In genomic region chr13:49257819-49258313, GRCm38 (mm10) we compare ENCODE assay signal across 26 mouse cellular contexts. TPM values are rescaled to one million over a fixed set of nuclear protein-coding genes. Genes with fewer than 3 reads are reported as not detected.
DNase-seq lines count a peak whose midpoint lies in the region; ATAC-seq and TF ChIP-seq lines count a peak whose summit lies in the region.
"Had no signal": no experiment of that assay in that cellular context is flagged by ENCODE, and none has a peak within 500 bp of the region (broad histone marks: within the 10 kb centered on the region; RNA-seq: fewer than 3 reads in every experiment).

No protein-coding gene starts in this region.

- no peak for DNase-seq in lung, postnatal 4 days
- no peak for DNase-seq in embryonic facial prominence, embryonic 14.5 days (ENCODE audit: low spot score)
- no peak for DNase-seq in midbrain, embryonic 11.5 days (ENCODE audit: low spot score, missing footprints)
- DNase-seq: adrenal gland, postnatal 10 days; adrenal gland, postnatal 36 days; cerebellum, adult 11 months; cerebellum, adult 2 months; cerebellum, adult 9-11 months; cerebellum, postnatal 25 days; forebrain, postnatal 0 days; gastrocnemius, adult 2 months; gastrocnemius, postnatal 14 days; heart, adult 11 months; heart, postnatal 14 days; heart, postnatal 4 days; kidney, adult 11 months had no signal

- no peak overlapping the region for H3K4me3 ChIP-seq in lung, embryonic 16.5 days (ENCODE audit: low read length)
- no peak overlapping the region for H3K4me3 ChIP-seq in embryonic facial prominence, embryonic 14.5 days (ENCODE audit: low read depth, low read length)
- H3K4me3 ChIP-seq in myocyte: no peak overlapping the region
- no peak overlapping the region for H3K4me3 ChIP-seq in midbrain, embryonic 11.5 days (ENCODE audit: low read depth, low read length)
- H3K4me3 ChIP-seq: embryonic facial prominence, embryonic 13.5 days; gastrocnemius, adult 2 months; heart, embryonic 13.5 days; intestine, embryonic 15.5 days had no signal

- ATAC-seq in lung, embryonic 16.5 days (ENCODE audit: low read depth): no peak
- ATAC-seq in embryonic facial prominence, embryonic 14.5 days (ENCODE audit: low read depth): no peak
- ATAC-seq in midbrain, embryonic 11.5 days (ENCODE audit: low FRiP score): no peak
- no peak for ATAC-seq in cerebellum, adult (ENCODE audit: insufficient number of reproducible peaks, low FRiP score, low TSS enrichment)
- ATAC-seq: forebrain, embryonic 14.5 days; forebrain, postnatal 0 days; hindbrain, postnatal 0 days; Patski had no signal

- no peaks in the 10 kb centered on the region for H3K4me1 ChIP-seq in lung, embryonic 16.5 days (replicated peaks; ENCODE audit: control insufficient read depth, insufficient read depth, low read length)
- H3K4me1 ChIP-seq in embryonic facial prominence, embryonic 14.5 days (ENCODE audit: control insufficient read depth, insufficient read depth, low read length): no peaks in the 10 kb centered on the region
- no peaks in the 10 kb centered on the region for H3K4me1 ChIP-seq in midbrain, embryonic 11.5 days (ENCODE audit: control insufficient read depth, insufficient read depth, low read length)
- H3K4me1 ChIP-seq: heart, embryonic 13.5 days; intestine, embryonic 15.5 days had no signal

- no peak overlapping the region for H3K27ac ChIP-seq in lung, embryonic 16.5 days (ENCODE audit: low read length)
- 0 out of 2 replicates have a peak overlapping the region, but pooled peaks have one; percentile 8 for H3K27ac ChIP-seq in embryonic facial prominence, embryonic 14.5 days (replicated peaks; ENCODE audit: low read depth, low read length)
- H3K27ac ChIP-seq in midbrain, embryonic 11.5 days (ENCODE audit: low read depth, low read length): no peak overlapping the region
- H3K27ac ChIP-seq: embryonic facial prominence, embryonic 13.5 days; gastrocnemius, adult 2 months; heart, embryonic 13.5 days; hindbrain, embryonic 14.5 days; hindbrain, postnatal 0 days; intestine, embryonic 15.5 days had no signal

- H3K9me3 ChIP-seq in lung, embryonic 16.5 days (ENCODE audit: control insufficient read depth, low read length): no peaks in the 10 kb centered on the region
- no peaks in the 10 kb centered on the region for H3K9me3 ChIP-seq in embryonic facial prominence, embryonic 14.5 days (ENCODE audit: control insufficient read depth, low read length)
- no peaks in the 10 kb centered on the region for H3K9me3 ChIP-seq in midbrain, embryonic 11.5 days (ENCODE audit: control insufficient read depth, low read length)
- H3K9me3 ChIP-seq: embryonic facial prominence, embryonic 13.5 days; heart, embryonic 13.5 days; intestine, embryonic 15.5 days had no signal

- H3K27me3 ChIP-seq in lung, embryonic 16.5 days (ENCODE audit: control insufficient read depth, insufficient read depth, low read depth, low read length): no peaks in the 10 kb centered on the region
- H3K27me3 ChIP-seq in embryonic facial prominence, embryonic 14.5 days (replicated peaks; ENCODE audit: control insufficient read depth, insufficient read depth, low read length): no peaks in the 10 kb centered on the region
- no peaks in the 10 kb centered on the region for H3K27me3 ChIP-seq in myocyte (ENCODE audit: control insufficient read depth, insufficient read depth, insufficient read length)
- no peaks in the 10 kb centered on the region for H3K27me3 ChIP-seq in midbrain, embryonic 11.5 days (ENCODE audit: control insufficient read depth, insufficient read depth, low read length)
- H3K27me3 ChIP-seq: embryonic facial prominence, embryonic 13.5 days; intestine, embryonic 15.5 days; Patski had no signal

- H3K36me3 ChIP-seq in lung, embryonic 16.5 days (ENCODE audit: control insufficient read depth, insufficient read depth, low read length): no peaks in the 10 kb centered on the region
- H3K36me3 ChIP-seq in embryonic facial prominence, embryonic 14.5 days (ENCODE audit: control insufficient read depth, insufficient read depth, low read length): no peaks in the 10 kb centered on the region
- H3K36me3 ChIP-seq in myocyte (ENCODE audit: control insufficient read depth, insufficient read depth): peaks cover under 1% of the 10 kb centered on the region
- no peaks in the 10 kb centered on the region for H3K36me3 ChIP-seq in midbrain, embryonic 11.5 days (ENCODE audit: control insufficient read depth, insufficient read depth, low read length)
- H3K36me3 ChIP-seq: embryonic facial prominence, embryonic 13.5 days; heart, embryonic 13.5 days; intestine, embryonic 15.5 days had no signal

- WGBS in lung, embryonic 16.5 days: 56% methylated on average over 3 of the region's 3 CpGs
- 57% methylated on average over 3 of the region's 3 CpGs for WGBS in embryonic facial prominence, embryonic 14.5 days
- WGBS in midbrain, embryonic 11.5 days: 88% methylated on average over 3 of the region's 3 CpGs

- TF ChIP-seq POLR2A in myocyte (IDR thresholded peaks at IDR 0.05; ENCODE audit: insufficient read length, low read depth): no peak

- no peaks in the 10 kb centered on the region for H3K79me2 ChIP-seq in myocyte (ENCODE audit: control insufficient read depth, insufficient read depth)

- no peak overlapping the region for H3K9ac ChIP-seq in lung, embryonic 16.5 days (ENCODE audit: low read length)
- no peak overlapping the region for H3K9ac ChIP-seq in embryonic facial prominence, embryonic 14.5 days (ENCODE audit: low read depth, low read length)
- H3K9ac ChIP-seq in midbrain, embryonic 11.5 days (ENCODE audit: low read length): no peak overlapping the region
- H3K9ac ChIP-seq: embryonic facial prominence, embryonic 13.5 days; forebrain, postnatal 0 days; heart, embryonic 13.5 days; hindbrain, embryonic 14.5 days; intestine, embryonic 15.5 days had no signal

- 0 out of 2 replicates have a peak overlapping the region, but pooled peaks have one; percentile 8 for H3K4me2 ChIP-seq in lung, embryonic 16.5 days (ENCODE audit: low read depth, low read length)
- H3K4me2 ChIP-seq in embryonic facial prominence, embryonic 14.5 days (ENCODE audit: low read depth, low read length): no peak overlapping the region
- H3K4me2 ChIP-seq in myocyte (ENCODE audit: low read depth): no peak overlapping the region
- H3K4me2 ChIP-seq in midbrain, embryonic 11.5 days: no peak overlapping the region
- H3K4me2 ChIP-seq: embryonic facial prominence, embryonic 13.5 days; heart, embryonic 13.5 days; hindbrain, embryonic 14.5 days; intestine, embryonic 15.5 days had no signal

- no peak overlapping the region for H3ac ChIP-seq in myocyte (ENCODE audit: control insufficient read depth, insufficient read length)

TF ChIP-seq in myocyte, 11 proteins besides CTCF, POLR2A, EP300 and RAD21:
- no peak for TF ChIP-seq E2F4 (IDR thresholded peaks at IDR 0.05; ENCODE audit: insufficient read depth)
- peak; percentile 37 for TF ChIP-seq USF1 (IDR thresholded peaks at IDR 0.05; ENCODE audit: low read depth)

RNA-seq across cellular contexts. Expression of gene Susd3, which starts 9.4 kb away (rescaled TPM):
- polyA plus RNA-seq in lung, embryonic 16.5 days (2015; fragmentation: Nextera tagmentation; extraction: Ambion mirVana): 1.6 and 2.2 TPM in 2 replicates
- 1.9 and 2.2 TPM in 2 replicates for polyA plus RNA-seq in embryonic facial prominence, embryonic 14.5 days (2014; fragmentation: Nextera tagmentation; extraction: Ambion mirVana)
- polyA plus RNA-seq in myocyte (2012; fragmentation: generic; extraction: Trizol): 2.2 TPM
- polyA plus RNA-seq in midbrain, embryonic 11.5 days (2014; fragmentation: Nextera tagmentation; extraction: Ambion mirVana): 0.81 and 1.1 TPM in 2 replicates
- polyA plus RNA-seq: Patski had no signal

RNA-seq across cellular contexts. Expression of gene Card19, which starts 42.0 kb away (rescaled TPM):
- polyA plus RNA-seq in lung, embryonic 16.5 days (2015; fragmentation: Nextera tagmentation; extraction: Ambion mirVana): 48.7 and 57.1 TPM in 2 replicates
- 65.1 and 68.7 TPM in 2 replicates for polyA plus RNA-seq in embryonic facial prominence, embryonic 14.5 days (2014; fragmentation: Nextera tagmentation; extraction: Ambion mirVana)
- polyA plus RNA-seq in myocyte (2012; fragmentation: generic; extraction: Trizol): 180 TPM
- 17.1 and 18.0 TPM in 2 replicates for polyA plus RNA-seq in midbrain, embryonic 11.5 days (2014; fragmentation: Nextera tagmentation; extraction: Ambion mirVana)
